In the genomic region with DNA sequence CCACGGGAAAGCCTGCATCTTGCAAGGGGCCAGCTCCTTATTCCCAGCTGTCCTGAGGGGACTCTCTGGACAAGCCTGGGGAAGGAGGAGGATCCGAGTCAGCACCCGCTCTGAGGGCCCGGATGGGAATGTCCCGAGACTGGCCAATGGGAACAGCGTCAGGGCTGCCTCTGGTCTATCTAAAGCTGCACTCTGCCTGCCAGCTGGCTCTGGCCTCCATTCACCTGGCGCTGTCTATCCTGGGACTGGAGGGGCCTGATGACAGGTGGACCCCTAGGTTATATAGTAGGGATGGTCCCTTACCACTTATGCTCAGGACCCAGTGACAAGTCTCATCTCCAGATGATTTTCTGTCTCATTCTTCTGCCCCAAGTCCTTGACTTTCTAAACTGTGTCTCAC, we compare ENCODE assay signal across 14 mouse cellular contexts. TPM values are rescaled to one million over a fixed set of nuclear protein-coding genes. Genes with fewer than 3 reads are reported as not detected.
DNase-seq lines count a peak whose midpoint lies in the region; ATAC-seq and TF ChIP-seq lines count a peak whose summit lies in the region.
"Had no signal": no experiment of that assay in that cellular context is flagged by ENCODE, and none has a peak within 500 bp of the region (broad histone marks: within the 10 kb centered on the region; RNA-seq: fewer than 3 reads in every experiment).

No protein-coding gene starts in this region.

- H3K27me3 ChIP-seq in heart, embryonic 12.5 days (replicated peaks): peaks cover 23% of the 10 kb centered on the region
- H3K27me3 ChIP-seq in heart, embryonic 10.5 days (ENCODE audit: insufficient read depth, poor library complexity, severe bottlenecking): peaks cover 53% of the 10 kb centered on the region
- H3K27me3 ChIP-seq in midbrain, embryonic 13.5 days: no peaks in the 10 kb centered on the region
- H3K27me3 ChIP-seq in midbrain, embryonic 10.5 days (ENCODE audit: low read depth, poor library complexity, severe bottlenecking): 0 out of 2 replicates have a peak, but pooled peaks cover 10% of the 10 kb centered on the region
- peaks cover 5% of the 10 kb centered on the region for H3K27me3 ChIP-seq in C2C12 (ENCODE audit: control insufficient read depth, insufficient read depth, insufficient read length)
- H3K27me3 ChIP-seq in hindbrain, postnatal 0 days (ENCODE audit: insufficient read depth, low read length): no peaks in the 10 kb centered on the region
- H3K27me3 ChIP-seq: embryonic facial prominence, embryonic 13.5 days had no signal

- H3K36me3 ChIP-seq in heart, embryonic 12.5 days: no peaks in the 10 kb centered on the region
- no peaks in the 10 kb centered on the region for H3K36me3 ChIP-seq in heart, embryonic 10.5 days
- H3K36me3 ChIP-seq in midbrain, embryonic 13.5 days: no peaks in the 10 kb centered on the region
- H3K36me3 ChIP-seq in midbrain, embryonic 10.5 days: no peaks in the 10 kb centered on the region
- no peaks in the 10 kb centered on the region for H3K36me3 ChIP-seq in C2C12 (ENCODE audit: control insufficient read depth, insufficient read depth)
- no peaks in the 10 kb centered on the region for H3K36me3 ChIP-seq in hindbrain, postnatal 0 days (ENCODE audit: insufficient read depth, low read length)
- H3K36me3 ChIP-seq: embryonic facial prominence, embryonic 13.5 days; neural tube, embryonic 15.5 days had no signal

- no peak overlapping the region for H3K4me2 ChIP-seq in heart, embryonic 12.5 days
- H3K4me2 ChIP-seq in midbrain, embryonic 13.5 days (replicated peaks): no peak overlapping the region
- no peak overlapping the region for H3K4me2 ChIP-seq in hindbrain, postnatal 0 days (ENCODE audit: low read depth, low read length)
- H3K4me2 ChIP-seq: embryonic facial prominence, embryonic 13.5 days; liver, embryonic 11.5 days; neural tube, embryonic 15.5 days had no signal

- no peak for DNase-seq in heart, embryonic 10.5 days (ENCODE audit: low spot score)
- no peak for DNase-seq in midbrain, embryonic 10.5 days (ENCODE audit: low spot score)
- DNase-seq in hindbrain, postnatal 0 days (ENCODE audit: low spot score): no peak
- no peak for DNase-seq in right cerebral cortex, adult 2 months (ENCODE audit: low spot score in 2 of 2)
- DNase-seq: adrenal gland, adult 8-10 months; cerebellum, adult 9-11 months; thymus, adult 18-20 months had no signal

- H3K27ac ChIP-seq in heart, embryonic 12.5 days (ENCODE audit: poor library complexity, severe bottlenecking): no peak overlapping the region
- H3K27ac ChIP-seq in heart, embryonic 10.5 days: no peak overlapping the region; the same call in 1 of the 2 replicates
- H3K27ac ChIP-seq in midbrain, embryonic 13.5 days: no peak overlapping the region
- H3K27ac ChIP-seq in midbrain, embryonic 10.5 days (replicated peaks): no peak overlapping the region
- no peak overlapping the region for H3K27ac ChIP-seq in hindbrain, postnatal 0 days
- H3K27ac ChIP-seq: neural tube, embryonic 15.5 days had no signal

- 54% methylated on average over 7 of the region's 7 CpGs for WGBS in heart, embryonic 12.5 days
- 64% methylated on average over 7 of the region's 7 CpGs for WGBS in heart, embryonic 10.5 days
- 70% methylated on average over 7 of the region's 7 CpGs for WGBS in midbrain, embryonic 13.5 days
- WGBS in midbrain, embryonic 10.5 days: 71% methylated on average over 7 of the region's 7 CpGs
- WGBS in hindbrain, postnatal 0 days: 60% methylated on average over 7 of the region's 7 CpGs

- no peaks in the 10 kb centered on the region for H3K9me3 ChIP-seq in heart, embryonic 12.5 days (replicated peaks)
- H3K9me3 ChIP-seq in heart, embryonic 10.5 days: no peaks in the 10 kb centered on the region
- H3K9me3 ChIP-seq in midbrain, embryonic 13.5 days: no peaks in the 10 kb centered on the region
- no peaks in the 10 kb centered on the region for H3K9me3 ChIP-seq in midbrain, embryonic 10.5 days (replicated peaks)
- no peaks in the 10 kb centered on the region for H3K9me3 ChIP-seq in hindbrain, postnatal 0 days (ENCODE audit: low read length)
- H3K9me3 ChIP-seq: embryonic facial prominence, embryonic 13.5 days; megakaryocyte, embryonic 14.5 days; neural tube, embryonic 15.5 days had no signal

- ATAC-seq in heart, embryonic 12.5 days (ENCODE audit: insufficient number of reproducible peaks, low FRiP score): 0 out of 2 replicates have a peak, but pooled peaks have one; percentile 47
- ATAC-seq in midbrain, embryonic 13.5 days: peak; percentile 30; the same call in 1 of the 2 replicates
- ATAC-seq in hindbrain, postnatal 0 days: 0 out of 2 replicates have a peak, but pooled peaks have one; percentile 24

- H3ac ChIP-seq in C2C12 (ENCODE audit: control insufficient read depth, insufficient read length, low read depth): no peak overlapping the region

- no peaks in the 10 kb centered on the region for H3K79me2 ChIP-seq in C2C12 (ENCODE audit: control insufficient read depth, insufficient read depth)

- no peaks in the 10 kb centered on the region for H3K79me3 ChIP-seq in C2C12 (ENCODE audit: low read depth)

- no peak for TF ChIP-seq CTCF in C2C12 (IDR thresholded peaks at IDR 0.05; ENCODE audit: control insufficient read depth, insufficient read depth, insufficient read length)
- no peak for TF ChIP-seq CTCF in hindbrain, postnatal 0 days (IDR thresholded peaks at IDR 0.05; ENCODE audit: low read depth)

- H3K4me3 ChIP-seq in heart, embryonic 12.5 days: no peak overlapping the region
- H3K4me3 ChIP-seq in heart, embryonic 10.5 days: no peak overlapping the region
- H3K4me3 ChIP-seq in midbrain, embryonic 13.5 days (replicated peaks): no peak overlapping the region
- no peak overlapping the region for H3K4me3 ChIP-seq in midbrain, embryonic 10.5 days
- H3K4me3 ChIP-seq in C2C12 (ENCODE audit: insufficient read depth, poor library complexity, severe bottlenecking): no peak overlapping the region
- no peak overlapping the region for H3K4me3 ChIP-seq in hindbrain, postnatal 0 days (ENCODE audit: low read length)
- H3K4me3 ChIP-seq: embryonic facial prominence, embryonic 13.5 days; megakaryocyte, embryonic 14.5 days; neural tube, embryonic 15.5 days had no signal

- H3K9ac ChIP-seq in heart, embryonic 12.5 days: no peak overlapping the region
- no peak overlapping the region for H3K9ac ChIP-seq in midbrain, embryonic 13.5 days (replicated peaks)
- H3K9ac ChIP-seq in hindbrain, postnatal 0 days (replicated peaks; ENCODE audit: low read length): no peak overlapping the region
- H3K9ac ChIP-seq: embryonic facial prominence, embryonic 13.5 days; neural tube, embryonic 15.5 days had no signal

- no peaks in the 10 kb centered on the region for H3K4me1 ChIP-seq in heart, embryonic 12.5 days (replicated peaks)
- no peaks in the 10 kb centered on the region for H3K4me1 ChIP-seq in heart, embryonic 10.5 days
- no peaks in the 10 kb centered on the region for H3K4me1 ChIP-seq in midbrain, embryonic 13.5 days (replicated peaks)
- H3K4me1 ChIP-seq in midbrain, embryonic 10.5 days: 0 out of 2 replicates have a peak, but pooled peaks cover 5% of the 10 kb centered on the region
- H3K4me1 ChIP-seq in hindbrain, postnatal 0 days (ENCODE audit: insufficient read depth, low read length): no peaks in the 10 kb centered on the region
- H3K4me1 ChIP-seq: neural tube, embryonic 15.5 days had no signal

TF ChIP-seq in C2C12, 6 proteins besides CTCF, POLR2A, EP300 and RAD21:
- TF ChIP-seq FOSL1 (IDR thresholded peaks at IDR 0.05; ENCODE audit: insufficient read depth, low read length, poor library complexity, severe bottlenecking) (no peak), MYOD1 (IDR thresholded peaks at IDR 0.05; ENCODE audit: control insufficient read depth, insufficient read length, low read depth) (peak; percentile 53)

RNA-seq across cellular contexts. Expression of gene Isg20, which starts 11.6 kb away (rescaled TPM):
- 0.63 and 0.72 TPM in 2 replicates for polyA plus RNA-seq in heart, embryonic 12.5 days (2016; fragmentation: Nextera tagmentation; extraction: Ambion mirVana)
- 0.67 and 0.68 TPM in 2 replicates for polyA plus RNA-seq in heart, embryonic 10.5 days (2016; fragmentation: Nextera tagmentation; extraction: Ambion mirVana)
- 0.21 and 0.40 TPM in 2 replicates for polyA plus RNA-seq in midbrain, embryonic 13.5 days (2015; fragmentation: Nextera tagmentation; extraction: Ambion mirVana)
- 0.39 and 0.75 TPM in 2 replicates for polyA plus RNA-seq in midbrain, embryonic 10.5 days (2016; fragmentation: Nextera tagmentation; extraction: Ambion mirVana)
- polyA plus RNA-seq in C2C12 (2012; fragmentation: generic; extraction: Trizol): 5.3 TPM
- 2.0 and 4.1 TPM in 2 replicates for total RNA-seq in hindbrain, postnatal 0 days (2014; rRNA removed)
- 0.76 and 1.3 TPM in 2 replicates for polyA plus RNA-seq in hindbrain, postnatal 0 days (2015; fragmentation: Nextera tagmentation; extraction: Ambion mirVana)

RNA-seq across cellular contexts. Expression of gene Aen, which starts 29.1 kb away (rescaled TPM):
- polyA plus RNA-seq in heart, embryonic 12.5 days (2016; fragmentation: Nextera tagmentation; extraction: Ambion mirVana): 34.2 and 36.3 TPM in 2 replicates
- 51.0 and 57.4 TPM in 2 replicates for polyA plus RNA-seq in heart, embryonic 10.5 days (2016; fragmentation: Nextera tagmentation; extraction: Ambion mirVana)
- polyA plus RNA-seq in midbrain, embryonic 13.5 days (2015; fragmentation: Nextera tagmentation; extraction: Ambion mirVana): 47.0 and 49.9 TPM in 2 replicates
- 72.2 and 76.5 TPM in 2 replicates for polyA plus RNA-seq in midbrain, embryonic 10.5 days (2016; fragmentation: Nextera tagmentation; extraction: Ambion mirVana)
- 77.7 TPM for polyA plus RNA-seq in C2C12 (2012; fragmentation: generic; extraction: Trizol)
- total RNA-seq in hindbrain, postnatal 0 days (2014; rRNA removed): 36.6 and 43.0 TPM in 2 replicates
- 49.3 and 54.4 TPM in 2 replicates for polyA plus RNA-seq in hindbrain, postnatal 0 days (2015; fragmentation: Nextera tagmentation; extraction: Ambion mirVana)
